Mouse (Mus musculus): ENCODE measurements around the gene Taf13. TPM values are rescaled to one million over a fixed set of nuclear protein-coding genes. Genes with fewer than 3 reads are reported as not detected.
"Not testable (repeated sequence)": the region's sequence is repeated elsewhere in the genome, so short reads cannot be mapped to it uniquely, and the experiment has no call there.

The Taf13 gene
- polyA plus RNA-seq, 1 experiment from 2014 or later, result 54.0 TPM

- H3K27ac ChIP-seq (ENCODE audit: low read length); H3K4me3 ChIP-seq (replicated peaks; ENCODE audit: low read length); H3K36me3 ChIP-seq (ENCODE audit: control insufficient read depth, insufficient read depth); H3K9ac ChIP-seq (replicated peaks; ENCODE audit: low read depth, low read length); H3K27me3 ChIP-seq (replicated peaks; ENCODE audit: control insufficient read depth, insufficient read depth, low read length); H3K4me2 ChIP-seq (ENCODE audit: low read length); ATAC-seq; H3K9me3 ChIP-seq (ENCODE audit: control insufficient read depth, low read length): not testable (repeated sequence)
- WGBS, result 60% methylated on average over 2 of the region's 3 CpGs
- peaks cover 17% of the 10 kb centered on the region for H3K4me1 ChIP-seq (replicated peaks; ENCODE audit: control insufficient read depth, insufficient read depth, low read length)
Observed at GRCm38 (mm10) chr3:108569636-108570035, 1.9 kb upstream of the Taf13 start.

GRCm38 (mm10) chr3:108570813-108571212, 685 bp upstream of the Taf13 start:
- Histone ChIP-seq H3K27me3 (replicated peaks; ENCODE audit: control insufficient read depth, insufficient read depth, low read length) (no peaks in the 10 kb centered on the region), H3K4me3 (replicated peaks; ENCODE audit: low read length) (no peak overlapping the region), H3K9ac (replicated peaks; ENCODE audit: low read depth, low read length) (no peak overlapping the region), H3K4me1 (replicated peaks; ENCODE audit: control insufficient read depth, insufficient read depth, low read length) (peaks cover 17% of the 10 kb centered on the region), H3K9me3 (ENCODE audit: control insufficient read depth, low read length) (no peaks in the 10 kb centered on the region), H3K4me2 (ENCODE audit: low read length) (peak overlapping the region; percentile 77), H3K36me3 (ENCODE audit: control insufficient read depth, insufficient read depth) (no peaks in the 10 kb centered on the region), H3K27ac (ENCODE audit: low read length) (0 out of 2 replicates have a peak overlapping the region, but pooled peaks have one; percentile 34)
- no peak for ATAC-seq
- WGBS, result 89% methylated on average over 14 of the region's 14 CpGs

- H3K27ac ChIP-seq (ENCODE audit: low read length), result no peak overlapping the region
Observed at GRCm38 (mm10) chr3:108572309-108573010, 962 bp downstream of the Taf13 start.

GRCm38 (mm10) chr3:108574018-108574417, 2.5 kb downstream of the Taf13 start:
- Histone ChIP-seq H3K27ac (ENCODE audit: low read length) (no peak overlapping the region), H3K4me3 (replicated peaks; ENCODE audit: low read length) (no peak overlapping the region), H3K9me3 (ENCODE audit: control insufficient read depth, low read length) (no peaks in the 10 kb centered on the region), H3K9ac (replicated peaks; ENCODE audit: low read depth, low read length) (no peak overlapping the region), H3K4me1 (replicated peaks; ENCODE audit: control insufficient read depth, insufficient read depth, low read length) (peaks cover 17% of the 10 kb centered on the region), H3K36me3 (ENCODE audit: control insufficient read depth, insufficient read depth) (no peaks in the 10 kb centered on the region), H3K27me3 (replicated peaks; ENCODE audit: control insufficient read depth, insufficient read depth, low read length) (no peaks in the 10 kb centered on the region), H3K4me2 (ENCODE audit: low read length) (no peak overlapping the region)
- WGBS, result 91% methylated on average over 5 of the region's 5 CpGs
- no peak for ATAC-seq

More at GRCm38 (mm10) chr3:108572309-108573010, 962 bp downstream of the Taf13 start:
- Histone ChIP-seq H3K4me2 (ENCODE audit: low read length) (peak overlapping the region; percentile 77), H3K4me1 (replicated peaks; ENCODE audit: control insufficient read depth, insufficient read depth, low read length) (peaks cover 17% of the 10 kb centered on the region), H3K9ac (replicated peaks; ENCODE audit: low read depth, low read length) (peak overlapping the region; percentile 69), H3K27me3 (replicated peaks; ENCODE audit: control insufficient read depth, insufficient read depth, low read length) (no peaks in the 10 kb centered on the region), H3K4me3 (replicated peaks; ENCODE audit: low read length) (peak overlapping the region; percentile 63), H3K36me3 (ENCODE audit: control insufficient read depth, insufficient read depth) (no peaks in the 10 kb centered on the region), H3K9me3 (ENCODE audit: control insufficient read depth, low read length) (no peaks in the 10 kb centered on the region)
- no peak for ATAC-seq
- 48% methylated on average over 18 of the region's 18 CpGs for WGBS

- WGBS, result 86% methylated on average over 4 of the region's 4 CpGs
- H3K4me3 ChIP-seq (replicated peaks; ENCODE audit: low read length), result no peak overlapping the region
- no peaks in the 10 kb centered on the region for H3K9me3 ChIP-seq (ENCODE audit: control insufficient read depth, low read length)
- no peak overlapping the region for H3K27ac ChIP-seq (ENCODE audit: low read length)
- H3K36me3 ChIP-seq (ENCODE audit: control insufficient read depth, insufficient read depth), result no peaks in the 10 kb centered on the region
- no peak for ATAC-seq
- no peak overlapping the region for H3K4me2 ChIP-seq (ENCODE audit: low read length)
- no peak overlapping the region for H3K9ac ChIP-seq (replicated peaks; ENCODE audit: low read depth, low read length)
- no peaks in the 10 kb centered on the region for H3K27me3 ChIP-seq (replicated peaks; ENCODE audit: control insufficient read depth, insufficient read depth, low read length)
- H3K4me1 ChIP-seq (replicated peaks; ENCODE audit: control insufficient read depth, insufficient read depth, low read length), result no peaks in the 10 kb centered on the region
Observed at GRCm38 (mm10) chr3:108584580-108584979, 13.1 kb downstream of the Taf13 start.

- WGBS, result 29% methylated on average over 2 of the region's 2 CpGs
- Histone ChIP-seq H3K27ac (ENCODE audit: low read length) (no peak overlapping the region), H3K9ac (replicated peaks; ENCODE audit: low read depth, low read length) (no peak overlapping the region), H3K4me1 (replicated peaks; ENCODE audit: control insufficient read depth, insufficient read depth, low read length) (peaks cover 7% of the 10 kb centered on the region), H3K36me3 (ENCODE audit: control insufficient read depth, insufficient read depth) (no peaks in the 10 kb centered on the region), H3K27me3 (replicated peaks; ENCODE audit: control insufficient read depth, insufficient read depth, low read length) (no peaks in the 10 kb centered on the region), H3K4me2 (ENCODE audit: low read length) (no peak overlapping the region), H3K9me3 (ENCODE audit: control insufficient read depth, low read length) (no peaks in the 10 kb centered on the region), H3K4me3 (replicated peaks; ENCODE audit: low read length) (no peak overlapping the region)
- no peak for ATAC-seq
Observed at GRCm38 (mm10) chr3:108588446-108588845, 16.9 kb downstream of the Taf13 start.

GRCm38 (mm10) chr3:108590786-108591529, 19.5 kb downstream of the Taf13 start, which contains the start of gene Wdr47:
TSS of gene Wdr47 (plus strand) at chr3:108591279.
- Histone ChIP-seq H3K4me3 (replicated peaks; ENCODE audit: low read length) (peak within 1 kb of the TSS; percentile 98), H3K9ac (replicated peaks; ENCODE audit: low read depth, low read length) (peak within 1 kb of the TSS; percentile 98), H3K4me1 (replicated peaks; ENCODE audit: control insufficient read depth, insufficient read depth, low read length) (peaks cover 12% of the 10 kb centered on the region), H3K27ac (ENCODE audit: low read length) (peak within 1 kb of the TSS; percentile 95), H3K36me3 (ENCODE audit: control insufficient read depth, insufficient read depth) (no peaks in the 10 kb centered on the region), H3K9me3 (ENCODE audit: control insufficient read depth, low read length) (no peaks in the 10 kb centered on the region), H3K4me2 (ENCODE audit: low read length) (peak within 1 kb of the TSS; percentile 59), H3K27me3 (replicated peaks; ENCODE audit: control insufficient read depth, insufficient read depth, low read length) (no peaks in the 10 kb centered on the region)
- 5% methylated on average over 44 of the region's 44 CpGs for WGBS
- peak; percentile 98 for ATAC-seq

GRCm38 (mm10) chr3:108591530-108592522, 20.3 kb downstream of the Taf13 start:
- peak; percentile 69 for ATAC-seq
- under 1% methylated on average over 60 of the region's 61 CpGs for WGBS

More at GRCm38 (mm10) chr3:108591530-108592522, 20.3 kb downstream of the Taf13 start:
- Histone ChIP-seq H3K36me3 (ENCODE audit: control insufficient read depth, insufficient read depth) (no peaks in the 10 kb centered on the region), H3K4me1 (replicated peaks; ENCODE audit: control insufficient read depth, insufficient read depth, low read length) (peaks cover 12% of the 10 kb centered on the region), H3K27ac (ENCODE audit: low read length) (peak overlapping the region; percentile 95), H3K9me3 (ENCODE audit: control insufficient read depth, low read length) (no peaks in the 10 kb centered on the region), H3K27me3 (replicated peaks; ENCODE audit: control insufficient read depth, insufficient read depth, low read length) (no peaks in the 10 kb centered on the region), H3K9ac (replicated peaks; ENCODE audit: low read depth, low read length) (peak overlapping the region; percentile 98), H3K4me2 (ENCODE audit: low read length) (peak overlapping the region; percentile 59), H3K4me3 (replicated peaks; ENCODE audit: low read length) (peak overlapping the region; percentile 98)

Measured in forebrain, embryonic 16.5 days (tissue).